Mouse (Mus musculus): ENCODE measurements around the gene Cdhr5.

GRCm38 (mm10) chr7:141222126-141222467 lies 54.5 kb downstream of the Cdhr5 start:
- TF ChIP-seq CTCF (IDR thresholded peaks at IDR 0.05; ENCODE audit: insufficient read depth, low read depth, low read length) (no peak), POLR2A (IDR thresholded peaks at IDR 0.05; ENCODE audit: insufficient read depth, low read depth, low read length) (no peak)

Measured in olfactory bulb, adult 2 months (tissue).